Mouse (Mus musculus) heart, adult 2 months (tissue): Measurements from ENCODE around the gene Morn1. TPM values are rescaled to one million over a fixed set of nuclear protein-coding genes. Genes with fewer than 3 reads are reported as not detected.

ENCODE experiments used
- DNase-seq, 2 experiments: peaks; one replicate each; pipeline ENCODE4 v3.0.0; 2021
- H3K27ac ChIP-seq: fragments of 200-600 bp; 2 replicates; pipeline ENCODE4 v1.8.1; 2022
- H3K27me3 ChIP-seq: fragments of 200-500 bp; 2 replicates; pipeline ENCODE4 v1.6.1; 2012; ENCODE audit warnings: mild to moderate bottlenecking, low read length, inconsistent platforms, mixed read lengths; ENCODE audit not compliant: control insufficient read depth, insufficient read depth
- H3K36me3 ChIP-seq: fragments of 200-500 bp; 2 replicates; pipeline ENCODE4 v1.6.1; 2012; ENCODE audit warnings: low read length, inconsistent platforms; ENCODE audit not compliant: control insufficient read depth, insufficient read depth
- H3K4me1 ChIP-seq: fragments of 200-500 bp; 2 replicates; pipeline ENCODE4 v1.6.1; 2011; ENCODE audit warnings: low read length; ENCODE audit not compliant: control insufficient read depth, insufficient read depth
- H3K4me3 ChIP-seq: fragments of 200-600 bp; 2 replicates; pipeline ENCODE4 v1.8.1; 2022
- H3K79me2 ChIP-seq: fragments of 200-500 bp; replicated peaks from 2 replicates; pipeline ENCODE4 v1.6.1; 2012; ENCODE audit warnings: mild to moderate bottlenecking, inconsistent platforms, low read length, moderate library complexity, mixed read lengths; ENCODE audit not compliant: control insufficient read depth, insufficient read depth
- H3K9ac ChIP-seq: fragments of 200-500 bp; 2 replicates; pipeline ENCODE4 v1.6.1; 2012; ENCODE audit warnings: low read depth, mild to moderate bottlenecking, control low read depth, inconsistent platforms, low read length, mixed read lengths
- CTCF ChIP-seq: fragments of 200-600 bp; IDR thresholded peaks from 2 replicates; pipeline ENCODE4 v1.8.1; 2022; ENCODE audit warnings: antibody characterized with exemption, mild to moderate bottlenecking, moderate library complexity
- EP300 ChIP-seq: fragments of 200-500 bp; IDR thresholded peaks from 2 replicates; pipeline ENCODE4 v1.6.1; 2011; ENCODE audit warnings: low read depth, low read length, control low read depth; ENCODE audit not compliant: insufficient read depth
- POLR2A ChIP-seq: fragments of 200-500 bp; IDR thresholded peaks from 2 replicates; pipeline ENCODE4 v1.6.1; 2011; ENCODE audit warnings: mild to moderate bottlenecking, low read depth, low read length, control low read depth; ENCODE audit not compliant: insufficient read depth
- WGBS: fragments of 180-500 bp; shearing (Covaris S2); methylation state at CpG from one replicate; pipeline ENCODE4 v1.1.7; 2018; 5-methylcytosine and 5-hydroxymethylcytosine counted together
- intact Hi-C: fragments of 180-260 bp; cut with DNase I; formaldehyde crosslinking; loops from one replicate; pipeline ENCODE4 v1.15.1; 2025
- polyA plus RNA-seq: library from polyadenylated mRNA; depleted of rRNA; stranded (reverse); fragments of >200 nt; gene quantifications from 2 replicates; pipeline ENCODE4 v1.2.3, GENCODE M21; 2012
- total RNA-seq, 2 experiments: library from RNA; stranded (reverse); gene quantifications; 2 replicates each; pipeline ENCODE4 v1.2.3; 2021

Gene Morn1
- total and polyA plus RNA-seq, 3 experiments: 1.1 to 2.5 (median 1.3) TPM

- Histone ChIP-seq H3K27ac (no peak overlapping the region), H3K79me2 (no peaks in the 10 kb centered on the region), H3K4me3 (no peak overlapping the region), H3K4me1 (peaks cover 24% of the 10 kb centered on the region), H3K9ac (no peak overlapping the region), H3K27me3 (no peaks in the 10 kb centered on the region), H3K36me3 (no peaks in the 10 kb centered on the region)
- no peak for TF ChIP-seq EP300
- TF ChIP-seq POLR2A: no peak
- TF ChIP-seq CTCF: no peak
- WGBS: 67% methylated on average over 14 of the region's 14 CpGs
- no peak for DNase-seq
- intact Hi-C loops: no loop called here
Observed at GRCm38 (mm10) chr4:155146107-155146823, 59.9 kb downstream of the Morn1 start.

GRCm38 (mm10) chr4:155148453-155148852 lies 62.1 kb downstream of the Morn1 start:
- Histone ChIP-seq H3K4me3 (no peak overlapping the region), H3K36me3 (no peaks in the 10 kb centered on the region), H3K27ac (peak overlapping the region; percentile 36; the same call in 1 of the 2 replicates), H3K79me2 (no peaks in the 10 kb centered on the region), H3K4me1 (peaks cover 30% of the 10 kb centered on the region), H3K27me3 (no peaks in the 10 kb centered on the region), H3K9ac (no peak overlapping the region)
- TF ChIP-seq CTCF (no peak), POLR2A (no peak), EP300 (no peak)
- intact Hi-C loops: no loop called here
- no peak for DNase-seq
- WGBS: 74% methylated on average over 4 of the region's 4 CpGs

- WGBS: 40% methylated on average over 8 of the region's 8 CpGs
- peak; percentile 73 to 85 for DNase-seq
- Histone ChIP-seq H3K36me3 (no peaks in the 10 kb centered on the region), H3K4me3 (no peak overlapping the region), H3K9ac (no peak overlapping the region), H3K4me1 (peaks cover 26% of the 10 kb centered on the region), H3K27ac (peak overlapping the region; percentile 92), H3K79me2 (no peaks in the 10 kb centered on the region), H3K27me3 (no peaks in the 10 kb centered on the region)
- no peak for TF ChIP-seq CTCF
- 0 out of 2 replicates have a peak, but pooled peaks have one; percentile 22 for TF ChIP-seq EP300
- intact Hi-C loops: no loop called here
Observed at GRCm38 (mm10) chr4:155148910-155149698, 62.7 kb downstream of the Morn1 start.

- no peaks in the 10 kb centered on the region for H3K27me3 ChIP-seq
- intact Hi-C loops: loop anchor here (2.0 to 5.0 kb wide), 4 partner anchors 23 to 97 kb away; partner anchors contain the start of gene Faap20
- no peak overlapping the region; the same call in 1 of the 2 replicates for H3K4me3 ChIP-seq
- 0 out of 2 replicates have a peak, but pooled peaks cover 2% of the 10 kb centered on the region for H3K36me3 ChIP-seq
- peak overlapping the region; percentile 92 for H3K27ac ChIP-seq
- no peak for DNase-seq
- H3K79me2 ChIP-seq: no peaks in the 10 kb centered on the region
- 50% methylated on average over 6 of the region's 6 CpGs for WGBS
- peaks cover 27% of the 10 kb centered on the region for H3K4me1 ChIP-seq
- H3K9ac ChIP-seq: peak overlapping the region; percentile 24
- TF ChIP-seq POLR2A (no peak), CTCF (no peak), EP300 (no peak)
Observed at GRCm38 (mm10) chr4:155149941-155150275, 63.5 kb downstream of the Morn1 start.

GRCm38 (mm10) chr4:155150276-155151113 lies 64.1 kb downstream of the Morn1 start:
- H3K27me3 ChIP-seq: no peaks in the 10 kb centered on the region
- DNase-seq: peak; percentile 95 to 97
- intact Hi-C loops: loop anchor here (2.0 to 5.0 kb wide), 4 partner anchors 22 to 97 kb away; partner anchors contain the start of gene Faap20
- peaks cover 5% of the 10 kb centered on the region for H3K36me3 ChIP-seq
- 4% methylated on average over 69 of the region's 73 CpGs for WGBS
- peak overlapping the region; percentile 80 for H3K9ac ChIP-seq
- H3K4me3 ChIP-seq: peak overlapping the region; percentile 72
- H3K27ac ChIP-seq: peak overlapping the region; percentile 92
- TF ChIP-seq CTCF: no peak
- peak; percentile 57; the same call in 1 of the 2 replicates for TF ChIP-seq EP300
- peak; percentile 81 for TF ChIP-seq POLR2A
- peaks cover 28% of the 10 kb centered on the region for H3K4me1 ChIP-seq
- H3K79me2 ChIP-seq: no peaks in the 10 kb centered on the region
